Mouse (Mus musculus): ENCODE results near the gene Stx18. TPM values are rescaled to one million over a fixed set of nuclear protein-coding genes. Genes with fewer than 3 reads are reported as not detected.

Gene Stx18
- total RNA-seq, 4 experiments from 2014 or later = 33.8 to 42.2 (median 38.1) TPM

Other genes with a start within 250 kb of the Stx18 start
- gene Msx1, start 214.2 kb upstream of the Stx18 start, total RNA-seq (2022) = 1 to 10 TPM; 4.7 to 5.2 (median 5.1) TPM
- 100 to 1,000 TPM; 361 to 451 (median 407) TPM for gene Nsg1, start 121.2 kb downstream of the Stx18 start, total RNA-seq (2022)
- gene Zbtb49, start 181.7 kb downstream of the Stx18 start, total RNA-seq (2022) = 10 to 100 TPM; 17.1 to 21.8 (median 21.0) TPM
- 10 to 100 TPM in 2 of 4 experiments, 1 to 10 TPM in 2; 7.5 to 11.5 (median 10.0) TPM for gene Lyar, start 181.7 kb downstream of the Stx18 start, total RNA-seq (2022)
- gene Tmem128, start 221.4 kb downstream of the Stx18 start, total RNA-seq (2022) = 10 to 100 TPM; 29.0 to 34.0 (median 30.1) TPM
- gene Otop1, start 237.2 kb downstream of the Stx18 start, total RNA-seq (2022) = not detected